Mouse (Mus musculus) embryonic fibroblast, embryonic 13.5 days (primary cell): Measurements from ENCODE around the gene Fbxl13.

Experiments used
- CTCF ChIP-seq: IDR thresholded peaks from 2 replicates; pipeline ENCODE4 v1.5.1; 2011; ENCODE audit warnings: mild to moderate bottlenecking, control low read depth, low read length, moderate library complexity, borderline replicate concordance; ENCODE audit not compliant: insufficient read depth
- POLR2A ChIP-seq: IDR thresholded peaks from 2 replicates; pipeline ENCODE4 v1.6.1; 2011; ENCODE audit warnings: low read depth, mild to moderate bottlenecking, control low read depth, low read length, moderate library complexity

DNA sequence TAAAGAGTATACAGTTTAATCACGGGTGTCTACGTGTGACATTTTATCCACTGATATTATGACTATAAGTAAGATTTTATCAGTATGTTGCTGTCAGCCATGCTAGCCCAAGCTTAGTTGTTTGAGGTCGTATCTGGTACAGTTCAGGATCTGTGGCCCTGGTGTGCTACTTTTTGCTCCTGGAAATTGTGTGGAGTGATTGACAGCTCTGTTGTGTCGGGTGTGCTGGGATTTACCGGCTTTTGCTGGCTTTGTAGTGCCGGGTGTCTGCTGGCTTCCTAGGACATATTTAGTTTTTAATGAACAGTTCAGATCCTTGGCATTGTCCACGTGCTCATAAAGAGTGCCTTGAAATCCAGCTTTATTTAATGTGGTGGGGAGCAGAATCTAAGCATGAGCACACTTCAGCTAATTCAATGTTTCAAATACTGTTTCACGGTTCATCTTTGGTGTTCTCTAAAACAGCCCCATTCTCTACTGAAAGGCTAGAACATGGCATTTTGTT is 208.9 kb downstream of the Fbxl13 start:
- TF ChIP-seq POLR2A (no peak), CTCF (no peak)
